Mouse (Mus musculus): Measurements from ENCODE around the gene Tmem139. TPM values are rescaled to one million over a fixed set of nuclear protein-coding genes. Genes with fewer than 3 reads are reported as not detected.

Gene Tmem139
- polyA plus RNA-seq, 1 experiment from 2014 or later, result 0.24 TPM

GRCm38 (mm10) chr6:42287562-42287961, 25.8 kb downstream of the Tmem139 start:
- H3K4me3 ChIP-seq, result no peak overlapping the region
- no peak for ATAC-seq (replicated peaks)
- H3K36me3 ChIP-seq, result peaks cover 51% of the 10 kb centered on the region
- H3K27ac ChIP-seq (replicated peaks), result no peak overlapping the region
- H3K9ac ChIP-seq (replicated peaks), result no peak overlapping the region
- no peaks in the 10 kb centered on the region for H3K9me3 ChIP-seq
- H3K4me2 ChIP-seq (replicated peaks), result no peak overlapping the region
- H3K27me3 ChIP-seq, result no peaks in the 10 kb centered on the region
- H3K4me1 ChIP-seq, result no peaks in the 10 kb centered on the region

DNA sequence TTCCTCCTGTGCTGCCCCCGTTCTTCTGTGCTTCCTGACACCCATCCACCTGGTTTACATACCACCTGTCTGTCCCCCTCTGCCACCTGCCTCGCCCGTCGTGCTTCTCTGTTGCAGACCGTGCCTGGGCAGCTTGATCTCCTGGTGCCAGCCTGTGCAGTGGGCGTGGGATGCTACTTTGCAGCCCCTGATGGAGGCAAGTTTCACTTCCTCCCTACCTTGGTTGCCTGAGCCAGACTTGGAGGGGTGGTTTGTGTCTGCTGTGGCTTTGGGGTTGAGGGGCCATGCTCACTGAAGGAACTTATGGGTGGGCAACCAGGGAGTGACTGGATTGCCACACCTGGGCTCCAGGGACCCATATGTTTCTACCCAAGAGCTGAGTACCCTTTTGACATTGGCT, 31.6 kb downstream of the Tmem139 start:
- H3K9me3 ChIP-seq, result no peaks in the 10 kb centered on the region
- H3K4me3 ChIP-seq, result no peak overlapping the region
- ATAC-seq (replicated peaks), result no peak
- no peak overlapping the region for H3K9ac ChIP-seq (replicated peaks)
- H3K27ac ChIP-seq (replicated peaks), result no peak overlapping the region
- H3K4me1 ChIP-seq, result no peaks in the 10 kb centered on the region
- peaks cover 31% of the 10 kb centered on the region for H3K36me3 ChIP-seq
- no peaks in the 10 kb centered on the region for H3K27me3 ChIP-seq
- H3K4me2 ChIP-seq (replicated peaks), result no peak overlapping the region
- 92% methylated on average over 6 of the region's 6 CpGs for WGBS

DNA sequence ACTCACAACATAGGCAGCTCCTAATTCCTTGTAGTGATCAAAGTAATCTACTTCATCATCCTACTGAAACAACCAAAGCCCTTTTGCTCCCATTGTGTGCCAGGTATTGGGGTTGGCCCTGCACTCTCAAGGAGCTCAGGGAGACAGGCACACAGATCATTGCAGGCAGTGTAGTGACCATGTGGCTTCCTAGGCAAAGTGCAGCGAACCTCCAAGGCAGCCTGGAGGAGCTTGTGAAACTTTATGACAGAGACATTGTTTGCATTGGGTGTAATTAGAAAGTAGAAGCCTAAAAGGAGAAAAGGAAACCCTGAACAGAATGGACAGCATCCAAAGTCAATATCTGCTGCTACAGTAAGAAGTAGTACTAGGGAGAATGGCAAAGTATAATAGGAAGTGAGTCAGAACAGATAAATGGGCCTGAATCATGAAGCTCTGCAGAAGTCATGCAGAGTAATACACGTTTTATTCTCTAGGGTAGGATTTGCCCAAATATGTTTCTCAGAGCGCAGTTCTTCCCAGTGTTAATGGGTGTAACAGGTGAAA, 33.9 kb downstream of the Tmem139 start:
- no peak overlapping the region for H3K4me2 ChIP-seq (replicated peaks)
- H3K4me3 ChIP-seq, result no peak overlapping the region
- H3K27ac ChIP-seq (replicated peaks), result no peak overlapping the region
- ATAC-seq (replicated peaks), result no peak
- H3K4me1 ChIP-seq, result no peaks in the 10 kb centered on the region
- H3K9ac ChIP-seq (replicated peaks), result no peak overlapping the region
- H3K36me3 ChIP-seq, result peaks cover 39% of the 10 kb centered on the region
- no peaks in the 10 kb centered on the region for H3K9me3 ChIP-seq
- 84% methylated on average over 3 of the region's 3 CpGs for WGBS
- no peaks in the 10 kb centered on the region for H3K27me3 ChIP-seq

GRCm38 (mm10) chr6:42299362-42299761, 37.6 kb downstream of the Tmem139 start:
- no peaks in the 10 kb centered on the region for H3K9me3 ChIP-seq
- peaks cover 24% of the 10 kb centered on the region; the same call in 1 of the 2 replicates for H3K36me3 ChIP-seq
- no peak for ATAC-seq (replicated peaks)
- no peak overlapping the region for H3K4me3 ChIP-seq
- WGBS, result 95% methylated on average over 5 of the region's 5 CpGs
- H3K27ac ChIP-seq (replicated peaks), result no peak overlapping the region
- H3K27me3 ChIP-seq, result no peaks in the 10 kb centered on the region
- H3K4me1 ChIP-seq, result no peaks in the 10 kb centered on the region
- no peak overlapping the region for H3K9ac ChIP-seq (replicated peaks)
- H3K4me2 ChIP-seq (replicated peaks), result no peak overlapping the region

GRCm38 (mm10) chr6:42309816-42310378, 48.1 kb downstream of the Tmem139 start:
- Histone ChIP-seq H3K9ac (replicated peaks) (no peak overlapping the region), H3K9me3 (no peaks in the 10 kb centered on the region), H3K4me3 (no peak overlapping the region), H3K27me3 (no peaks in the 10 kb centered on the region), H3K4me1 (no peaks in the 10 kb centered on the region), H3K36me3 (peaks cover 38% of the 10 kb centered on the region), H3K4me2 (replicated peaks) (no peak overlapping the region), H3K27ac (replicated peaks) (no peak overlapping the region)
- no peak for ATAC-seq (replicated peaks)
- WGBS, result 50% methylated on average over 8 of the region's 8 CpGs

DNA sequence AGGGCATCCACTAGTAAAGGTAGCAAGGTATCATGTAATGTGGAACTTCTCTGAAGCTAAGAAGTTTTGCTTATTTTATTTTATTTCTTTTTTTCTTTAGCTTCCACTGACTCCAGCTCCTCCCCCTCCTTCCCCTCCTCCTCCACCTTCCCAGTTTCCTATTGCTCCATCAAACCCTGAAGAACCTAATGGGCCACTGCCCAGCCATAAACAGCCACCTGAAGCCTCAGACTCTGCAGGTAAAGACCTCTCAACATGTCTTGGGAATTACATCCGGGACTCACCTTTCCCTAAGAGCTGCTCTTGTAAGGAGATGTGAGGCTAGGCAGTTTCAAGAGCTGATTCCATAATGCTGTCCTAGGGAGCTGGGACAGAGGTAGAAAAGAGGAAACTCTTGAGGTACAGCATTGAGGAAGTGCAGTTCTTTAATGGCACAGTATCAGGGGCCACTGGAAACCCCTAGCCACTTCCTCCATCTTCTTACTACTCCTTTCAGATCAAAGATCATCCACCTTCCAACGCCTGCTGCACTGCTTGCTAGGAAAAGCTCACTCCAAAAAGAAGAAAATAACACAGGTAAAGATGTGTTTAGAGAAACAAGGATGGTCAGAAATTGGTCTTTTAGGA, 48.8 kb downstream of the Tmem139 start:
- Histone ChIP-seq H3K36me3 (peaks cover 36% of the 10 kb centered on the region), H3K27ac (replicated peaks) (no peak overlapping the region), H3K4me3 (no peak overlapping the region), H3K4me1 (no peaks in the 10 kb centered on the region), H3K27me3 (no peaks in the 10 kb centered on the region), H3K9me3 (no peaks in the 10 kb centered on the region), H3K4me2 (replicated peaks) (no peak overlapping the region), H3K9ac (replicated peaks) (no peak overlapping the region)
- ATAC-seq (replicated peaks), result no peak
- 90% methylated on average over 2 of the region's 2 CpGs for WGBS

Other genes with a start within 250 kb of the Tmem139 start
- not detected in 2 replicates for gene Sva, start 223.6 kb upstream of the Tmem139 start, polyA plus RNA-seq (2015; fragmentation: Nextera tagmentation; extraction: Ambion mirVana)
- gene Tas2r139, start 121.0 kb upstream of the Tmem139 start, polyA plus RNA-seq (2015; fragmentation: Nextera tagmentation; extraction: Ambion mirVana), result not detected in 2 replicates
- not detected in 2 replicates for gene Tas2r144, start 46.6 kb upstream of the Tmem139 start, polyA plus RNA-seq (2015; fragmentation: Nextera tagmentation; extraction: Ambion mirVana)
- gene Gstk1, start 16.0 kb upstream of the Tmem139 start, polyA plus RNA-seq (2015; fragmentation: Nextera tagmentation; extraction: Ambion mirVana), result 10.7 and 12.0 TPM in 2 replicates
- 61.4 and 62.7 TPM in 2 replicates for gene Casp2, start 3.0 kb downstream of the Tmem139 start, polyA plus RNA-seq (2015; fragmentation: Nextera tagmentation; extraction: Ambion mirVana)
- 2.2 and 2.3 TPM in 2 replicates for gene Clcn1, start 24.7 kb downstream of the Tmem139 start, polyA plus RNA-seq (2015; fragmentation: Nextera tagmentation; extraction: Ambion mirVana)
- 5.4 and 6.2 TPM in 2 replicates for gene Fam131b, start 62.7 kb downstream of the Tmem139 start, polyA plus RNA-seq (2015; fragmentation: Nextera tagmentation; extraction: Ambion mirVana)
- gene Zyx, start 87.7 kb downstream of the Tmem139 start, polyA plus RNA-seq (2015; fragmentation: Nextera tagmentation; extraction: Ambion mirVana), result 33.1 and 37.6 TPM in 2 replicates
- gene Epha1, start 111.3 kb downstream of the Tmem139 start, polyA plus RNA-seq (2015; fragmentation: Nextera tagmentation; extraction: Ambion mirVana), result 0.14 and 0.20 TPM in 2 replicates
- gene Tas2r143, start 138.3 kb downstream of the Tmem139 start, polyA plus RNA-seq (2015; fragmentation: Nextera tagmentation; extraction: Ambion mirVana), result not detected in 2 replicates
- not detected in 2 replicates for gene Tas2r135, start 143.5 kb downstream of the Tmem139 start, polyA plus RNA-seq (2015; fragmentation: Nextera tagmentation; extraction: Ambion mirVana)
- not detected in 2 replicates for gene Tas2r126, start 172.6 kb downstream of the Tmem139 start, polyA plus RNA-seq (2015; fragmentation: Nextera tagmentation; extraction: Ambion mirVana)
- gene Olfr458, start 203.2 kb downstream of the Tmem139 start, polyA plus RNA-seq (2015; fragmentation: Nextera tagmentation; extraction: Ambion mirVana), result not detected in 2 replicates
- not detected in 2 replicates for gene Olfr457, start 214.4 kb downstream of the Tmem139 start, polyA plus RNA-seq (2015; fragmentation: Nextera tagmentation; extraction: Ambion mirVana)
- gene Olfr456, start 225.2 kb downstream of the Tmem139 start, polyA plus RNA-seq (2015; fragmentation: Nextera tagmentation; extraction: Ambion mirVana), result not detected in 2 replicates